Mouse (Mus musculus) frontal cortex, postnatal 10 days (tissue): Measurements from ENCODE around the gene Gpr19.

Experiments
- DNase-seq, 2 experiments: peaks; one replicate each; pipeline ENCODE4 v3.0.0; 2022; ENCODE audit warnings: low spot score in 2 of 2, mixed read lengths in 1 of 2

Gene Gpr19

DNA sequence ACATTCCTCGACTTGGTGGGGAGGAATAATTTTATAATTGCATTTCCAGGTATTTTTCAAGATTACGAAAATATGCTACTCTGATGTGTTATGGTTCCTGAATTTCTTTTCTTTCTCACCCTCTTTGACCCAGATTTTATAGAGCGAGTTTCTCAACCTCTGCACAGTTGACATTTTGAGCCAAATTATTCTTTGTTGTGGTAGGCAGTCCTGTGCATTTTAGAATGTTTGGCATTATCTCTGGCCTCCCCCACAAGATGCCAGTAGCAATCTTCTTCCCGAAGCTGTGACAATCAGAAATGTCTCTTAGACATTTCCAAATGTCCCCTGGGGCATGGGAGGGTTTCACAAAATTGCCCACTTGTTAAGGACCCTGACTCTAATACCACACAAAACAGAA lies 25.3 kb upstream of the Gpr19 start:
- DNase-seq, result no peak

DNA sequence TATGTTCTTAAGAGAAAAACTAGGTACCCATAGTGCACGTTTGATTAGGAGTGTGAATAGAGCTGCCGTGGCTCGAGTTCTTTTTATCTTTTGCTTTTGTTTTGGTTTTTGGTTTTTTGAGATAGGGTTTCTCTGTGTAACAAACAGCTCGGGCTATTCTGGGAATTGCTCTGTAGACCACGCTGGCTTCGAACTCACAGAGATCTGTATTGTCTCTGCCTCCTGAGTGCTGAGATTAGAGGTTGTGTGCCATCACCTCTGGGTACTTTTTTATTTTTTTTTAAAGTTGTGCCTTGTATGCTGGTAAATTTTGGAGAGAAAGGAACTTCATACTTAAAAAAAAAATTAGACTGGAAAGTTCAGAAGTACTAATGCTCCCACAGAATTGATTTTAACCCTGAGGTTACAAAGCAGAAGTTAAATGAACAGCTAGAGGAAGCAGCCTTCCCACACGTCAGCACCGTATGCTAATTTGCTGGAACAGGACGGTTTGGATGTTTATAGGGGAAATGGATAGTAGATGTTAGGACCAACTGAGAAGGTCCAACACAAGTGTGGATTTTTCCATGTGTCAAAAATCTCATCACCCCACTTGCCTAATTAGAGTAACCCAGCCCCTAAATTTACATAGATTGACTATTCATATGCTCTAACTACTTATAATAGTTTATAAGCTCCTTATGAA lies 24.3 kb upstream of the Gpr19 start:
- no peak for DNase-seq

DNA sequence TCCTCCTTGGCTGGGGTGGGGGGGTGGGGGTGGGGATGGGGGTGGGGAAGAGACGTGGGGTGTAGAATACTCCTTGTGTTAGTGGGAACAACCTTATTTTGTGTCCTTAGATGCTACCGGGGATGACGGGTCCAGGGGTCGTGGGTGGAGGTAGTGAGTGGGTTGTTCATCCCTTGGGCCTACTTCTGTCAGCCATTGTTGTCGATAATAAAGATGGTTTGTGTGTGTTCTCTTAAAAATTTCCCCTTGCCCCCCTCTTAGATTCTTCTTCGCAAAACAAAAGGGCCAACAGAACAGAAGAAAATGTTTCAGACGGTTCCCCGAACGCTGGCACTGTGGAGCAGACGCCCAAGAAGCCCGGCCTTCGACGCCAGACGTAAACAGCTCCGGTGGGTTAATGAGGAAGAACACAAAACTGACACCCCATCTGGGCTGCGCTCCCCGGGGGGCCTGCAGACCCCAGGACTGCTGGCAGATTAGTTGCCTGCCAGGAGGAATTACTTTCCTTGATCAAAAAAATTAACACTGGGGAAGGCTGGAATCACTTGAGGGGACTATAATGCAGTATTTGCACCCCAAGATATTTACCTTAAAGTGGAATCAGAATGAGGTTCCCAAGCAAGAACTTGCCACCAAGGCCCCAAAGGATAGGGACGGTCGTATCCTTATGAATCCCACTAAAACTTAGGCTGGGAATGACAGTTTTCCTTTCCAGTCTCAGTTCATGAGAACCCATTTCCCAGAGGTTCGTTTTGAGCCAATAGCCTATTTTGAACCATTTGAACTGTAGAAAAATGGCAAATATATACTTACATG lies 23.5 kb upstream of the Gpr19 start:
- DNase-seq, result no peak

DNA sequence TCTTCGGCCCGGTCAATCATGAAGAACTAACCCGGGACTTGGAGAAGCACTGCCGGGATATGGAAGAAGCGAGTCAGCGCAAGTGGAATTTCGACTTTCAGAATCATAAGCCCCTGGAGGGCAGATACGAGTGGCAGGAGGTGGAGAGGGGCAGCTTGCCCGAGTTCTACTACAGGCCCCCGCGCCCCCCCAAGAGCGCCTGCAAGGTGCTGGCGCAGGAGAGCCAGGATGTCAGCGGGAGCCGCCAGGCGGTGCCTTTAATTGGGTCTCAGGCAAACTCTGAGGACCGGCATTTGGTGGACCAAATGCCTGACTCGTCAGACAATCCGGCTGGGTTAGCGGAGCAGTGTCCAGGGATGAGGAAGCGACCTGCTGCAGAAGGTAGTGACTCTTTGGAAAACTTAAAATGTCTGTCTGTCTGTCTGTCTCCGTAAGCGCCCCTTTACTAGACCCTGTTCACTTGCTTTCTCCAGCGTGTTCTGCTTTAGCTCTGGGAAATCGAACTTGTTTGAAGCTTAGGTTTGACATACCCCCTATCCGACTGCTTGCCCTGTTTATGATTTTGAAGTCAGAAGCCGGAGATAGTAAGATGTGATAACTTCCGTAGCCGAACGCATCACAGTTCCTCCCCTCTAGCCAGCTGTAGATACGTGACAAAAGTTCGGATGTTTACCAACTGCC lies 22.8 kb upstream of the Gpr19 start:
- DNase-seq, result peak in 1 of 2 experiments; percentile 52

DNA sequence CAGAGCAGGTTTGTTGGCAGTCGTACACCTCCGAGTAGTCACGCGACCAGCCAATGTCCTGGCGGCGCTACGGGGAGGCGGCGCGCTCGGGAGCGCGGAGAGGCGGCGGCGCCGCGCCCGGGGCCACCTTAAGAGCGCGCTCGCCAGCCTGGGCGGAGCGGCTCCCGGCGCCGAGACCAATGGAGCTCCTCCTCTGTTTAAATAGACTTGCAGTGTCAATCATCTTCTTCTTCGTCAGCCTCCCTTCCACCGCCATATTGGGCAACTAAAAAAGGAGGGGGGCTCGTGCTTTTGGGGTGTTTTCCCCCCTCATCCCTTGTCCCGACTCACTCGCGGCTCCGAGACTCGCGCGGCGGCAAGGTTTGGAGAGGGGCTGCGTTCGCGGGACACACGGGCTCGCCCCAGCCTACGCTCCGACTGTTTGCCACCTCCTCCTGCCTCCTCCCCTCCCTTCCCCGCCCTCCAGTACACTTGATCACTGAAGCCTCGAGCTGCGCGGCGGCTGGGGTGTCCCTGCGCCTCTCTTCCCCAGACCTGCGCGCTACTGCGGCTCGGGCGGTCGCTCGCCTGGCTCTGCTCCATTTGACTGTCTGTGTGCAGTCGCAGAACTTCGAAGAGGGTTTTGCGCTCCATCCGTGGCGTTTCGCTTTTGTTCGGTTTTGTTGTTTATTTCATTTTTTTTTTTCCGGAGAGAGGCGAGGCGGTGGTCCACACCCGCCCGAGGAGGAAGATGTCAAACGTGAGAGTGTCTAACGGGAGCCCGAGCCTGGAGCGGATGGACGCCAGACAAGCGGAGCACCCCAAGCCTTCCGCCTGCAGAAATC lies 22.0 kb upstream of the Gpr19 start, which contains the start of gene Cdkn1b:
Gene Cdkn1b (plus strand): TSS at position 212 of the 824 bp plus-strand sequence.
- DNase-seq, result peak; percentile 86 to 87

DNA sequence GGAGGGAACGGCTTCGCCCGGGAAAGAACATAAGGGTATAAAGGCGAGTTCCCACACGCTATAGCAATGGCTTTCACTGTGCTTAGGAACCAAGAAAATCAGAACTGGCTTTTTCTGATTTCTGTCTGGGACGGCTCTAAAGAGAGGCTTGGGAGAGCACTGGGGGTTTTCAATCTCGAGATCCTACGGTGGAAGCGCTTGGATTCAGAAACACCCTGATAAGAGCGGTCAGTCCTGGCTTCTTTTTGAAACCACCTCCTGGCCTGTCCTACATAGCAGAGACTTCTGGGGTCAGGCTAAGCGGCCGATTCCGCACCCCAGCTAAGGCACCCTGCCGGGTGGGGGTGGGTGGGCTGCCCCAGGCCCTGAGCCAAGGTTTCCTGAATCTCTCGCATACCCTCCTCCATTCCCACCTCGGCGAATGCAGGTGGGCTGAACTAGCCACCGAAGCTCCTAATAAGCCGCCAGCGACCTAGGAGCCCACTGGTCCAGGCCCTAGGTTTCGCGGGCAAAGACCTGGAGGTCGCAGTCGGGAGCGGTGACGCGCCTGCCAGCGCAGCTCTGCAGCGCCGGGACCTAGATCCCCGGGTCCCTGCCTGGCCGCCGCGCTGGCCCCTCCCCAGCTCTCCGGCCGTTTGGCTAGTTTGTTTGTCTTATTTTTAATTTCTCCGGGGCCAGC lies 21.3 kb upstream of the Gpr19 start:
- DNase-seq, result no peak

DNA sequence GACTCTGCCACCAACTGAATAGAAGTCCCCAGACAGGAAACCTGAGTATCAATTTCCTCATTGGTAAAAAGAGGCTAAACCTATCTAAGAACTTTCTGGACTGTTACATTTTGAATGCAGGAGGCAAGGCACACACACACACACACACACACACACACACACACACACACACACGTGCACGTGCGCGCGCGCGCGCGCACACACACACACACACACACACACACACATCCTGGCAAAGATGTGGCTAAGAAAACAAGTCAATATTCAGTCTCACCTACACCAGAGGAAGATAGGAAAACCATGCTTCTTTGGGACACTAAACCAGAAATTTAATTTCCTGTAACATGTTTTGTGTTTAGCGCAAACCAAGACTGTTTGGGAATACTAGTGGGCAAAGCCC lies 20.4 kb upstream of the Gpr19 start:
- no peak for DNase-seq

DNA sequence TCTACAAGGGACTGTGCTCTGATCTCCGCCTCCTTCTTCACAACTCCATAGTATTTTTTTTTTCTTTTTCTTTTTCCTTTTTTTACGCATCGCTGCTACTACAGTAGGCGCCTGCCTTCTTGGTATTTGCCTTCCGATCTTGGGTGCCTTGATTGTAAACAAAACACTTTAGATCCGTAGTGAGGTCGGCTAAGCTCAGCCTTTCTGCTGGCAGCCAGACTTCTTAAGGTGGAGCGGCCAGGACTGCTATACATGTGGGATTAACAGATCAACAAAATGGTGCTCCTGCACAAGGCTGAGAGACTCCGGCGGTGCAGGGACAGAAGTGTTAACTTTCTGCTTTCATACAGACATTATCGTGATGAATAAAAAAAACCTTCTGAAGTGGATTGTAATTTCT lies 18.7 kb upstream of the Gpr19 start:
- peak in 1 of 2 experiments; percentile 41 for DNase-seq

DNA sequence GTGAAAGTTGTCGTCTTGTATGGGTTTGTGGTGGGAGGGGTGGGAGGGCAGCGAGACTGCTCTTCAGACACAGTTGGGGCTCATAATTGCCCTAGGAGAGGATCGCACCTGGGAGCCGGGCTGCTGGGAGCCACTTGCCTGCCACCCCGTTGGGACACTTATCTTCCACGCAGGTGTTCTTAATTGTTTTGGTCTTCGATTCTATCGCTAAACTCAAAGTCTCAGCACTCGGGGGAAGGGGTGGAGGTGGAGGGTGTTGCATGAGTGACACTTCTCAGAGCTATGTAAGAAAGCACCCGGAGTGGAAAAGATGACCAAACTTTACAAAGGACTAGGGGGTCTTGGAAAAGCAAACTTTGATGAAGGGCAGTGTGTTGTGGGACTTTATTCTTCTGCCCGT lies 18.3 kb upstream of the Gpr19 start:
- no peak for DNase-seq

DNA sequence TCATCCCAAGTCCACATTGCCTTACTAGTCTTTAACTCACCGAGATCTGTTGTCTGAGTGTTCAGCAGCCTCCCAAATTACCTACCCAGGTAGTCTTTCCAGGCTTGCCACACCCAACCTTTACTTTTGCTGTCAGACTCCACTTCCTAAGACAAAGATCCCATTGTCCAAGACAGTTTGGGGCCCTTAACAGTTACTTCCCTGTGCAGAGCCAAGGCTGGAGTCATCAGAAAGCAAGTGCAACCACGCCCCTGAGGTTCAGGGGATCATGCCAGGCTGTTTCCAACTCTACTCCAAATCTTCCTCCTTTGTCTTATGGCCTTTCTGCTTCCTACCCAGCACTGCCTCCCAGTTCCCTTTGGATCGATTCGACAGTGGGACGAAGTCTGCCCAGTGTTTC lies 16.1 kb upstream of the Gpr19 start:
- DNase-seq, result no peak

DNA sequence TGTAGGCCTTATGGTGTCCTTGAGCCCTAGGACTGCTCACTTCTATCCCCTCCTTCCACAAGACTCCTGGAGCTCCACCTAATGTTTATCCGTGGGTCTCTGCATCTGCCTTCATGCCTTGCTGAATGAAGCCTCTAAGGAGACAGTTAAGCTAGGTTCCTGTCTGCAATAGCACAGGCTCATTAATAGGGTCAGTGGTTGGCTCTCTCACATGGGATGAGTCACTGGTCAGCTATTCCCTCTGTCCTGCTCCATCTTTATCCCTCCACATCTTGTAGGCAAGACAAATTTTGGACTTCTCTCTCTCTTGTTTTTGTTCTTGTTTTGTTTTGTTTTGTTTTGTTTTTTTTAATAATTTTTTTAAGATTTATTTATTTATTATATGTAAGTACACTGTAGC lies 7.4 kb upstream of the Gpr19 start:
- no peak for DNase-seq

DNA sequence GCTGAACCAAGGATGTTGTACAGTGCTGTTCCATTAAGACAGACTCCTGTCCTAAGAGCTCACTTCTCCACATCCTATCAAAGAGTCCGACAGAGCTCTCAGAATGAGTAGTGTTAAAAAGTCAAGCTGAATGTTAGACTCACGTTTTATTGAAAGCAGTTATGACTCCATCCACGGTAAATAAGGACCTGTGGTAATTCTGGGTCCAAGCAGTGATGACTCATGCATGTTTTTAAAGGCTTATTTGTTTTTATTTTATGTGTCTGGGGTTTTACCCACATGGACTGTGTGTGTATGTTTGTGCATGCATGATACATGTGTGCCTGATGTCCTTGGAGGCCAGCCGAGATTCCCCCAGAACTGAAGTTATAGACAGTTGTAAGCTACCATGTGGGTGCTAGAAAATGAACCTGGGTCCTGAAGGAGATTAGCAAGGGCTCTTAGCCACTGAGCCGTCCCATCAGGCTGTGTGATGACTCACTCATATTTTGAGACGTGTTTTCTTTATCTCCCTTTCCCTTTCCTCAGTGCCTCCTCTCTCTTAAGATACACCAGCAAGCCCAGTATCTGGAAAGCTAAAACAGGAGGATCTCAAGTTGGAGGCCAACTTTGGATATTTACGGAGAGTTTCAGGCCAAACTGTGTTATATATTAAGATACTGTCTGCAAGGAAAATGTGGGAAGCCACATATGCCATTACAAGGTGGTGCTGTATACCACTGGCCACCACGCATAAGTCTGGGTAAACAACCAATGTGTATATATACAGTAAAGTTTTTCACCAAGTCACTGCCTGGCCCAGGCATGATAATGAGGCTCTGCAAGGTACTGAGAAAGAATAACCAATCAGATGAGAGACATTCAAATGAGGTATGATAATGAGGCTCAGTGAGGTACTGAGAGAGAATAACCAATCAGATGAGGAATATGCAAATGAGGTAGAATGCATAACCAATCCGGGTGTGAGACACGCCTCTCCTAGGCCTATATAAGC lies 5.8 kb upstream of the Gpr19 start:
- DNase-seq, result no peak

DNA sequence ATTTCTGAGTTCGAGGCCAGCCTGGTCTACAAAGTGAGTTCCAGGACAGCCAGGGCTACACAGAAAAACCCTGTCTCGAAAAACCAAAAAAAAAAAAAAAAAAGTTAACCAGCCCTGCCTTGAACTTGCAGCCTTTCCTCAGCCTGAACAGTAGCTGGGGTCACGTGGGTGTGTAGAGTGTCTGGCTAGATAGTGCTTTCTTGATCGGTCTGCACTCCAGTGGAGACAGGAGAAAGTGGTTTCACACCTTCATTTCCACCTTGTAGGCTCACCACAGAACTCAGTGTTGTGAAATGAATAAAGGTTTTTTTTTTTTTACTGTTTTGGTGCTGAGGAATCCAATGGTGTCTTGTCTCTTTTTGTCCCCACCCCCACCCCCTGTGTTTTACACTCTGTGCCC lies 5.0 kb upstream of the Gpr19 start:
- DNase-seq, result no peak

DNA sequence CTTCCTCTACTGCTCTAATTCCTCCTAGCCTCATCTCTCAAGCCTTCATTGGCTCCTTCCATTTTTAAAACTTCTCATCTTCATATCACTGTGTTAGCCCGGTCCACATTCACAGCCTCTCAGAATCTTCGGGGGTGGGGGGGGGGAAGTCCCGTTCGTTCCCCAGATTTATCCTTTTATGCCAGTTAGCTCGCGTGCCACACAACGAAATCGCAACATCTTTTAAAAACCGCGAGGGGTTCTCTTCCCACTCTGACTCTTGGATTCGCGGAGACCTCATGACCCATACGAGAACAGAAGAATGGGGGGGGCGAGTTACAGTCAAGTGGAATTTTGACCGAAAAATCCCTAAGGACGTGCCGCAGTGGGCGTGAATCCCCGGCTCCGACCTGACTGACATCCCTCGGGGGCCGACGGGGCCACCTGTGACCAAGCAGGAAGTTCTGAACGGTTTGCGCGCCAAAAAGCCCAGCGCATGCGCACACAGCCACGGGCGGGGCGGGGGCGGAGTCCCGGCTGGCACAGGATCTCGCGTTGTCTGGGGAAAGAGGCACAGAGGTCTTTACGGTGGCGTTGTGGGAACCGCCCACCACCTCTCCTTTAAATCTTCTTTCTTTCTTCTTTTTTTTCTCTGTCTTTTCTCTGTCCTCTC lies 809 bp downstream of the Gpr19 start:
- peak; percentile 92 to 94 for DNase-seq

DNA sequence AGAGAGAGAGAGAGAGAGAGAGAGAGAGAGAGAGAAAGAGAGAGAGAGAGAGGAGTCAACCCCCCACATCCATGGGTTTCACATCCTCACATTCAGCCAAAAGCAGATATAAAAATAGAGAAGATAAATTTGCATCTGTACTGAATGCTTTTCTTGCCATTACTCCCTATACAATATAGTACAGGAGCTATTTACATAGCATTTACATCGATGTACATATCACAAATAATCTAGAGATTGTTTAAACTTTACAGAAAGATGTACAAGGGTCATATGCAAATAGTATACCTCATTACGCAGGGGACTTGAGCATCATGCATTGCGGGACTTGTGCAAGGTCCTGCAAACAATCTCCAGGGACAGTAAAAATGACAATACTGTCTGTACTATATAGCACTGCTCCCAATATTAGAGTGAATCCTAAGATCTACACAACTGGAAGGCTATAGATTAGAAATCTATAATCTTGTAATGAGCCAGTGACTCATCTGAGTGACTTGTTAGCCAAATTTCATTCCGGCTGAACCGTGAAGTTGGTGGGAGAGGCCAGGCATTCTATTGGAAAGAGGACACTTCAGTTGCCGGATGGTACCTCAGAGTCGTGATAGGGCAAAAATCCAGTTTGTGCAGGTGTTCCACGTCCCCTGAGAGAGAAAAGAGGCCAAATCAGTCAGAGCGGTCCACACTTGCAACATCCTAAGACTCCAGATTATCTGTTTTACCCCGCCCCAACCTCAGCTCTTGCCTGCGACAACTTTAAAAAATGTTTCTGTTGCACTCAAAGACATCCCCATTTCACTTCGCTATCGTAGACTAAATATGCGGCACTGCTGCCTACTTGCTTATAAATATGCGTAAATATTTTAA lies 1.6 kb downstream of the Gpr19 start:
- no peak for DNase-seq

DNA sequence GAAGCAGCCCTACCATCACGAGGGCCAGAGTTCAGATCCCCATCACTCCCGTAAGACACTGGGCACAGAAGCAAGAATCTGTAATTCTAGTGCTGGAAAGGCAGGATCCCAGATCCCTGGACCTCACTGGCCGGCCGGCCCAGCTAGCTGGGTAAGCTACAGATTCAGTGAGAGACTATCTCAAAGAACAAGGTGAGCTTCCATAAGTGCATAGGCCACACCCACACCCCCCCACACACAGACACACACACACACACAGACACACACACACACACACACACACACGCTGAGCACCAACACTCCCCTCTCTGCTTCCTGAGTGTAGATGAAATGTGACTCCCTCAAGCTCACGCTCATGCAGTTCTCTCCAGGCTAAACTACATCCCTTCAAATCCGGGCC lies 7.9 kb downstream of the Gpr19 start:
- DNase-seq, result no peak

DNA sequence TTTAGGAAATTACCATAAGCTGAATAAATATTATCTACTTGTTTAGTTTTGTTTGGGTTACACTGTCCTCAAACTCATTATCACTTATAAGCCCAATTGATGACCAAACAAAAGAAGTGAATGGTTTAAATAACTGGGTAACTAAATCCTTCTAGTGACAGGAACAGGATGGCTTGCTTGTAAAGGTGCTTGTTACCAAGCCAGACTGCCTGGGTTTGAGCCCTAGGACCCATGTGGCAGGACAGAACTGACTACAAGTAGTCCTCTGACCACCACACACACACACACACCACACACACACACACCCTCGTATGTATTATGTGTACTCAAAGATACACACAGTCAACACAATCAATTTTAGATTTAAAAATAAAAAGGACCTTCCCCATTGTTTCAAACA lies 8.6 kb downstream of the Gpr19 start:
- no peak for DNase-seq

DNA sequence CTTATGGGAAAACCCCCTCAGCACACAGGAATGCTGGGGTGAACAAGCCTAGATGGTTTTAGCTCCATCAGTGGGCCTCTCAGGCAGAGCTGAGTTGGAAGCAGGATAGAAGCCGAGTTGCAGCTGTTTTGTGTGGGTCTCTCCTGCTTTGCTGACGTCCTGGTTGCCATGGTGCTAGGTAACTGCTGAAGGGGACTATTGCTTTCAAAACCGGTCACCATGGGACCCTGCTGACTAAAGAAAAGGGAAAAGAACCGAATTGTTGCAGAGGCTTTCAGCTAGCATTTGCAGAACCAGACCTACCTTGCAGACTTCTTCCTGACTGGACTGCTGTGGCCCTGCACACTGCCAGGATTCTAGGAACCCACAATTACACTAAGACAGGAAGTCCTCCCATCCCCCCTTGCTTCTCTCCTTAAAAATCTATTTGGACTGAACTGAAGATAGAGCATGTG lies 9.8 kb downstream of the Gpr19 start:
- peak; percentile 71 to 73 for DNase-seq
